Mouse (Mus musculus) forebrain, embryonic 14.5 days (tissue): ENCODE data around the gene Tph1. TPM values are rescaled to one million over a fixed set of nuclear protein-coding genes. Genes with fewer than 3 reads are reported as not detected.

Experiments used
- ATAC-seq: fragments of 200-750 bp; cut with Nextera tagmentation; 2 replicates; pipeline ENCODE4 v1.8.0; 2017; ENCODE audit warnings: mild to moderate bottlenecking, moderate library complexity
- DNase-seq: peaks from one replicate; pipeline ENCODE4 v3.0.0-alpha.2; 2015; ENCODE audit warnings: low spot score
- H3K27ac ChIP-seq: fragments of 300-500 bp; sonication (generic); 2 replicates; pipeline ENCODE4 v1.5.1; 2014; ENCODE audit warnings: low read depth, mild to moderate bottlenecking, control low read depth, low read length, moderate library complexity
- H3K27me3 ChIP-seq: fragments of 300-500 bp; sonication (generic); replicated peaks from 2 replicates; pipeline ENCODE4 v1.6.1; 2014; ENCODE audit warnings: low read length, control low read depth, mixed read lengths; ENCODE audit not compliant: control insufficient read depth, insufficient read depth
- H3K36me3 ChIP-seq: fragments of 300-500 bp; sonication (generic); 2 replicates; pipeline ENCODE4 v1.6.1; 2014; ENCODE audit warnings: low read length, control low read depth; ENCODE audit not compliant: control insufficient read depth, insufficient read depth
- H3K4me1 ChIP-seq: fragments of 300-500 bp; sonication (generic); 2 replicates; pipeline ENCODE4 v1.6.1; 2014; ENCODE audit warnings: antibody characterized with exemption, low read length, control low read depth; ENCODE audit not compliant: control insufficient read depth, insufficient read depth
- H3K4me2 ChIP-seq: fragments of 300-500 bp; sonication (generic); 2 replicates; pipeline ENCODE4 v1.6.1; 2014; ENCODE audit warnings: mild to moderate bottlenecking, control low read depth, low read length
- H3K4me3 ChIP-seq: fragments of 300-500 bp; sonication (generic); 2 replicates; pipeline ENCODE4 v1.5.1; 2014; ENCODE audit warnings: low read depth, low read length, control low read depth
- H3K9ac ChIP-seq: fragments of 300-500 bp; sonication (generic); 2 replicates; pipeline ENCODE4 v1.6.1; 2014; ENCODE audit warnings: mild to moderate bottlenecking, low read length, control low read depth, moderate library complexity
- H3K9me3 ChIP-seq: fragments of 300-500 bp; sonication (generic); replicated peaks from 2 replicates; pipeline ENCODE4 v1.6.1; 2016; ENCODE audit warnings: low read length, control low read depth, mixed read lengths; ENCODE audit not compliant: control insufficient read depth
- WGBS: fragments of 180-500 bp; shearing (Covaris S2); extraction: QIAGEN DNeasy Blood & Tissue Kit; methylation state at CpG from one replicate; pipeline ENCODE4 v1.1.7; 2014; 5-methylcytosine and 5-hydroxymethylcytosine counted together
- polyA plus RNA-seq: library from polyadenylated mRNA; unstranded; fragments of >200 nt; fragmentation: Nextera tagmentation; extraction: Ambion mirVana; gene quantifications from 2 replicates; pipeline ENCODE4 v1.2.1, GENCODE M21; 2014

Gene Tph1
- polyA plus RNA-seq, 1 experiment from 2014 or later, result 0.41 TPM

- ATAC-seq (no peak), DNase-seq (no peak)
- H3K9ac ChIP-seq, result no peak overlapping the region
- peaks cover 18% of the 10 kb centered on the region for H3K36me3 ChIP-seq
- H3K9me3 ChIP-seq, result no peaks in the 10 kb centered on the region
- no peak overlapping the region for H3K4me2 ChIP-seq
- 86% methylated on average over 6 of the region's 6 CpGs for WGBS
- H3K27ac ChIP-seq, result no peak overlapping the region
- no peaks in the 10 kb centered on the region for H3K27me3 ChIP-seq
- H3K4me1 ChIP-seq, result no peaks in the 10 kb centered on the region
- no peak overlapping the region for H3K4me3 ChIP-seq
Observed at GRCm38 (mm10) chr7:46612421-46612937, 59.9 kb downstream of the Tph1 start.

GRCm38 (mm10) chr7:46611970-46612369 lies 60.4 kb downstream of the Tph1 start:
- no peak overlapping the region for H3K4me3 ChIP-seq
- no peak overlapping the region for H3K27ac ChIP-seq
- H3K4me1 ChIP-seq, result no peaks in the 10 kb centered on the region
- H3K9me3 ChIP-seq, result no peaks in the 10 kb centered on the region
- peaks cover 16% of the 10 kb centered on the region for H3K36me3 ChIP-seq
- 69% methylated on average over 9 of the region's 9 CpGs for WGBS
- no peak overlapping the region for H3K4me2 ChIP-seq
- no peak overlapping the region for H3K9ac ChIP-seq
- DNase-seq (peak; percentile 49), ATAC-seq (no peak)
- no peaks in the 10 kb centered on the region for H3K27me3 ChIP-seq

GRCm38 (mm10) chr7:46609317-46609716 lies 63.0 kb downstream of the Tph1 start:
- ATAC-seq (no peak), DNase-seq (no peak)
- Histone ChIP-seq H3K9me3 (no peaks in the 10 kb centered on the region), H3K36me3 (peaks cover 13% of the 10 kb centered on the region; the same call in 1 of the 2 replicates), H3K4me1 (no peaks in the 10 kb centered on the region), H3K27me3 (no peaks in the 10 kb centered on the region), H3K9ac (no peak overlapping the region), H3K4me3 (no peak overlapping the region), H3K27ac (no peak overlapping the region), H3K4me2 (no peak overlapping the region)
- WGBS, result 93% methylated on average over 4 of the region's 4 CpGs

GRCm38 (mm10) chr7:46607428-46608055 lies 64.8 kb downstream of the Tph1 start:
- peak; percentile 94 for DNase-seq

GRCm38 (mm10) chr7:46607031-46607426 lies 65.3 kb downstream of the Tph1 start:
- ATAC-seq (peak; percentile 19; the same call in 1 of the 2 replicates), DNase-seq (no peak)
- H3K4me1 ChIP-seq, result peaks cover 13% of the 10 kb centered on the region
- H3K36me3 ChIP-seq, result no peaks in the 10 kb centered on the region; the same call in 1 of the 2 replicates
- H3K4me2 ChIP-seq, result no peak overlapping the region
- WGBS, result 76% methylated on average over 8 of the region's 8 CpGs
- no peaks in the 10 kb centered on the region for H3K27me3 ChIP-seq
- no peak overlapping the region for H3K27ac ChIP-seq
- H3K9me3 ChIP-seq, result no peaks in the 10 kb centered on the region
- H3K4me3 ChIP-seq, result no peak overlapping the region
- H3K9ac ChIP-seq, result no peak overlapping the region

More at GRCm38 (mm10) chr7:46607428-46608055, 64.8 kb downstream of the Tph1 start:
- WGBS, result 54% methylated on average over 11 of the region's 11 CpGs
- peaks cover 5% of the 10 kb centered on the region; the same call in 1 of the 2 replicates for H3K36me3 ChIP-seq
- peaks cover 7% of the 10 kb centered on the region for H3K4me1 ChIP-seq
- H3K9ac ChIP-seq, result 0 out of 2 replicates have a peak overlapping the region, but pooled peaks have one; percentile 32
- no peaks in the 10 kb centered on the region for H3K9me3 ChIP-seq
- H3K27ac ChIP-seq, result no peak overlapping the region
- H3K4me3 ChIP-seq, result no peak overlapping the region
- peak; percentile 57 for ATAC-seq
- H3K4me2 ChIP-seq, result no peak overlapping the region
- no peaks in the 10 kb centered on the region for H3K27me3 ChIP-seq

GRCm38 (mm10) chr7:46606391-46607030 lies 65.8 kb downstream of the Tph1 start:
- no peak overlapping the region for H3K9ac ChIP-seq
- H3K27me3 ChIP-seq, result no peaks in the 10 kb centered on the region
- ATAC-seq (peak; percentile 54; the same call in 1 of the 2 replicates), DNase-seq (peak; percentile 82)
- no peak overlapping the region for H3K4me3 ChIP-seq
- H3K4me1 ChIP-seq, result peaks cover 18% of the 10 kb centered on the region
- no peaks in the 10 kb centered on the region for H3K9me3 ChIP-seq
- no peak overlapping the region for H3K27ac ChIP-seq
- no peak overlapping the region for H3K4me2 ChIP-seq
- H3K36me3 ChIP-seq, result no peaks in the 10 kb centered on the region
- WGBS, result 74% methylated on average over 7 of the region's 7 CpGs

- DNase-seq (peak; percentile 34), ATAC-seq (no peak)
- Histone ChIP-seq H3K27ac (peak overlapping the region; percentile 45; the same call in 1 of the 2 replicates), H3K4me1 (peaks cover 23% of the 10 kb centered on the region), H3K9me3 (no peaks in the 10 kb centered on the region), H3K9ac (no peak overlapping the region), H3K36me3 (no peaks in the 10 kb centered on the region), H3K27me3 (no peaks in the 10 kb centered on the region), H3K4me2 (no peak overlapping the region), H3K4me3 (no peak overlapping the region)
- 56% methylated on average over 7 of the region's 7 CpGs for WGBS
Observed at GRCm38 (mm10) chr7:46603051-46603450, 69.3 kb downstream of the Tph1 start.

- Histone ChIP-seq H3K27ac (peak overlapping the region; percentile 45), H3K36me3 (no peaks in the 10 kb centered on the region), H3K4me2 (no peak overlapping the region), H3K27me3 (no peaks in the 10 kb centered on the region), H3K4me3 (no peak overlapping the region), H3K4me1 (peaks cover 23% of the 10 kb centered on the region), H3K9me3 (no peaks in the 10 kb centered on the region), H3K9ac (no peak overlapping the region)
- DNase-seq, result peak; percentile 82
- 12% methylated on average over 4 of the region's 4 CpGs for WGBS
- peak; percentile 83 for ATAC-seq
Observed at GRCm38 (mm10) chr7:46602079-46602478, 70.3 kb downstream of the Tph1 start.

GRCm38 (mm10) chr7:46601097-46601496 lies 71.2 kb downstream of the Tph1 start:
- WGBS, result 48% methylated on average over 5 of the region's 5 CpGs
- no peak for ATAC-seq

More at GRCm38 (mm10) chr7:46601097-46601496, 71.2 kb downstream of the Tph1 start:
- Histone ChIP-seq H3K27ac (peak overlapping the region; percentile 45), H3K4me1 (peaks cover 23% of the 10 kb centered on the region), H3K27me3 (no peaks in the 10 kb centered on the region), H3K9me3 (no peaks in the 10 kb centered on the region), H3K4me3 (no peak overlapping the region), H3K9ac (peak overlapping the region; percentile 14), H3K4me2 (no peak overlapping the region), H3K36me3 (no peaks in the 10 kb centered on the region)
- peak; percentile 46 for DNase-seq
